Mouse (Mus musculus) common myeloid progenitor, adult 5-6 weeks (primary cell): ENCODE data around the gene Mob3b. TPM values are rescaled to one million over a fixed set of nuclear protein-coding genes. Genes with fewer than 3 reads are reported as not detected.

ENCODE experiments used
- ATAC-seq: replicated peaks from 2 replicates; pipeline ENCODE4 v1.8.0; 2016; ENCODE audit warnings: low read depth, mild to moderate bottlenecking, moderate TSS enrichment, inconsistent platforms; ENCODE audit not compliant: poor library complexity, severe bottlenecking
- total RNA-seq: library from RNA; stranded (forward); fragments of 200-1000, 187-1606 nt; gene quantifications from 2 replicates; pipeline ENCODE4 v1.2.3, GENCODE M21; 2017

The Mob3b gene
- 3.0 and 3.4 TPM in 2 replicates for total RNA-seq

DNA sequence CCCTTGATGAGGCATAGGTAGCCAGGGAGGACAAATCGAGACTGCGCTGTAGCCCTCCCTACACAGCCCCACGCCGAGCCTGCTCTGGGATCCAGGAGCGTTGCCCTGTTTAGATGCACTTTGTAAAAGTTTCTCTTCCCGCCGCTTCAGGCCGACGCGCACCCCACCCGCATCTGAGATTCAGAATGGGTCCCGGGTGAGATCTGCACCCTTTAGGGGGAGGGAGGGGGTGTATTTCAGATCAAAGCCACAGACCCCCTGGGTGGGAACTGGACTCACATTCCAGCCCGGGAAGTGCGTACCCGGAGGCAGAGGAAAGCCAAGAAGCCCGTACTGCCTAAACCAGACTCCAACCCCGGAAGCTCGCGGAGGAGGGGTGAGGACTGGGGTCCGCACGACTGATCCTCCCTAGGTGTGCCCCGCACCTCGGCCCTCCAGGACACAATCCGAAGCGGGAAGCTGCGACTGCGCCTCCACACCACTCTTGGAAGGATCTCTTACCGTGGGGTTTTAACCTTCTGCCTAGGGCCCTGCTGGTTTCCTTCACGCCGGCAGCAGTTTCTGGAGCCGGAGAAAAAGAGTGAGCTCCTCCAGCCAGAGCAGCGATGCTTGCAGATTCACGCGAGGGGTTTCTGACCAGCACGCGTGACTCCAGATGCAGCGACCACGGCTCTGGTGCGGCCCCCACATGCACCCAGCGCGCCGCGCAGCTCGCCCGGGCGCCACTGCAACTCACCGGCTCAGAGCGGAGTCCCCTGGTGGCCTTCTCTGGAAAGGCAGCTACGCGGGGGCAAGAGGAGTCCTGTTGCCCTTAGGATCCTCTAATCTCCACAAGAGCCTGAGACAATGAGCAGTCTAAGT, at the start of gene Mob3b:
TSS of gene Mob3b (minus strand) at position 734 of the 861 bp plus-strand sequence.
- peak; percentile 78 for ATAC-seq

DNA sequence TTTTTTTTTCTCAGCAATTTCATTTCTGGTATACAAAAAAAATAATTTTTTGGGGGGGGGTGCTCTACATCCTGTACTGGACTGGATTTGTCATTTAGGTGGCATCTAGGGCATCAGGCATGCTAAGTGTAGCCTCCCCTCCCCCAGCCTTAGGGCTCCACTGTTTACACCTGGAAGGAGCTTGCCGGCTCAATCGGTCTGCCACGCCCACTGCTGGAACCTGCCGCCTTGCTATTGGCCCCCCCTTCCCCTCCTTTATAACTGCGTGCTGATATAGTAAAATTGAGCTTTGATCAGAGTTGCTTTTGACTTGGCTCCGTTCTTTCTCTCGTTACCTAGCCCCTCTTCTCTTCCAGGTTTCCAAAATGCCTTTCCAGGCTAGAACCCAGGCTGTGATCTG, 47.4 kb upstream of the Mob3b start:
- no peak for ATAC-seq

DNA sequence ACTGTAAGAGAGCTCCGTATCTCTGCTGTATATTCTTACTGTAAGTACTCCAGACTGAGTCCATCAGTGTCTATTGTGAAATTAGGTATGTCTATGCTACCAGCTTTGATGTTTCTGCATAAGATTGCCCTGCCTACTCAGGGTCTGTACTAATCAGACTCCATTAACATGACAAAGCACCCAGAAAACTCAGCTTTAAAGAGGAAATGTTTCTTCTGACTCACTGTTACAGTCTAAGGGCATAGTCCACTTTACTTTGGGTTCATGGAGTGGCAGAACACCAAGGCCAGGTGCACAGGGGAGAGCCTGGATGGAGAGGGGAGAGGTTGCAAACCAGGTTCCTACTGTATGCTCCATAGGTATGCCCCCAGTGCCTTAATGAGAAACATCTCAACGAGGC, 46.4 kb upstream of the Mob3b start:
- ATAC-seq: no peak

GRCm38 (mm10) chr4:35201700-35202099, 44.4 kb upstream of the Mob3b start:
- ATAC-seq: peak; percentile 52; the same call in 1 of the 2 replicates

DNA sequence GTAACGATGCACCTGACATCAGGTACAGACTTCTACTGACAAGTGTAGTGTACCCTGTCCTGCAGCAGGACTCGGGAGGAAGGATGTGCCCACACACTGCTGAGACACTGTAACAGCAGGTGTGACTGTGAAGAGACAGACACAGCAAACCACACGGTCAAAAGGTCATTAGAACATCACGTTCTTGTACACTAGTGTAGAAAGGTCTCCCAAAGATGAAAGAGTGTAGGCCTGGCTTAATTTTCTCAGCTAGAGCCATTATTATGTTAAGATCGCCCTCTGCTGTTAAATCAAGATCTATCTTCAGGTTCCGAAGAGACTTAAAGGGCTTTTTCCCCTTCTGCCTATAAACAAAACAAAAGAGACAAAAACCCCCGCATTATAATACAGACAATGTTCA, 35.4 kb upstream of the Mob3b start:
- no peak for ATAC-seq

DNA sequence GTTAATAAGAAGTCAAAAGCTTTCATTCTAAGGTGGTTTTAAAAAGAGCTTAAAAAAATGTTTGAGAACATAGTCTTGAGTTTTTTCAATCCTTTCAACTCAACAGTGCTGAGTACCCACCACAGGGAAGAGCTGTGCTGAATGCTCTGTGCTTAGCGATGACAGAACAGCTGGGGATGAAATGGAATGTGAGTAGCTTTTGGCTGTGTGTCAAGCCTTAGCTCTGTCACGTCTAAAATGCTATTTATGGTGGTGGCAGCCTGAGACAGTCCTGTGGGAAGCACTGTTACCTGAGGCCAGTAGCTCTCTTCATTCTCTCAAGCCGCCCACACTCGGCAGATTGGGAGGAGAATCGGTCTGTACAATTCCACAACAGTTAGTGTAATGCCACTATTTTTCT, 32.5 kb upstream of the Mob3b start:
- ATAC-seq: no peak

DNA sequence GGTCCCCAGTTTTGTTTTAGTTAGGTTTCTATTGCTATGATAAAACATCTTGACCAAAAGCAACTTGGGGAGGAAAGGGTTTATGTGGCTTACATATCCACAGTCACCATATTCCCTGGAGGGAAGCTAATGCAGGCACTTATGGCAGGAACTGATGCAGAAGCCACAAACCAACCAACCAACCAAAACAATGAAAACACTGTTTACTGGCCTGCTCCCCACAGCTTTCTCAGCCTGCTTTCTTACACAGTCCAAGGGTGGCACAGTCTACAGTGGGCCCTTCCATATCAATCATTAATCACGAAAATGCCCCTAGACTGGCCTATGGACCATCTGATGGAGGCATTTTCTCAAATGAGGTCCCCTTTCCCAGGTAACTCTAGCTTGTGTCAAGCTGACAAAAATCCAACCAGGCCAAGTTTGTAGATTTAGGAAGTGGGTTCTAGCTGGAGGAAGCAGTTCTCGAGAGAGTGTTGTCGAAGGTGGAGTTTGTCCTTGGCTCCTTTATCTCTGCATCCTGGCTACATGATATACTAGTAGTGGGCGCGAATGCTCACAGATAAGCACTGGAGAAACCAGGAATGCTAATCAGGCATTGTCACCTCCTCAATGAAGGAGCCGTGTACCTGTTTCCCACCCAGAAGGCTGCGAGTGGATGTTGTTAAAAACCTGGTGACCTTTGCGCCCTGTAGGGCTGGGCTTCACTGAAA, 30.5 kb upstream of the Mob3b start:
- ATAC-seq: 0 out of 2 replicates have a peak, but pooled peaks have one; percentile 5

DNA sequence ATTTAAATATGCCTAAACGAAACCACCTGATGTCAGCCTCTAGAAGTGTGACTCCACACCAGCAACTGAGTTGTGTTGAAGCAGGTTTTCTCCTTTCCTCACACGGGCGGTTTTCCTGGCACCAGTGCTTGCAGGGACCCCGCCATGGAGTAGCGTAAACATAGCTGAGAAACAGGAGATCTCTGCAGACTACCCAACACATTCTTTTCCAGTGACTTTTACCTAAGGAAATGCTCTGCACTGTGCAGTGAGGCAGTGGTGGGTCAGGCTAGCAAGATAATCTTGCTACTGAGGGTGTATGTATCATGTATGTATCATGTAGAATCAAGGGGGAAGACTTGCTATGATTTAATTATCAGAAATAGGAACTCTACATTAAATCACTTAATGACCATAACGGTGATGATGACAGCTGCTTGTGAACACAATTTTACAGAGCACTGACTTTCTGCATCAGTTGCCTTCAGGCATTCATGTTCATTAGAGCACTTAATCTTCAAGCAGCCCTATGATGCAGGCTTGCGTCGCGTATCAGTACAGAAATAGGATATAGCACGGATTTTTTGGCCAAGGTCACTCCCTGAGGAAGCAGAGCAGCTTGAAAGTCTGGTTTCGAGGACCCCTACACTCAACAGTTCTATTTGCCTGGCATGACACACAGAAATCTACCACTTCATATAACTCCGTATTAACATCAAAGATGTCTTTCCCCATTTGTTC, 20.8 kb upstream of the Mob3b start:
- no peak for ATAC-seq

DNA sequence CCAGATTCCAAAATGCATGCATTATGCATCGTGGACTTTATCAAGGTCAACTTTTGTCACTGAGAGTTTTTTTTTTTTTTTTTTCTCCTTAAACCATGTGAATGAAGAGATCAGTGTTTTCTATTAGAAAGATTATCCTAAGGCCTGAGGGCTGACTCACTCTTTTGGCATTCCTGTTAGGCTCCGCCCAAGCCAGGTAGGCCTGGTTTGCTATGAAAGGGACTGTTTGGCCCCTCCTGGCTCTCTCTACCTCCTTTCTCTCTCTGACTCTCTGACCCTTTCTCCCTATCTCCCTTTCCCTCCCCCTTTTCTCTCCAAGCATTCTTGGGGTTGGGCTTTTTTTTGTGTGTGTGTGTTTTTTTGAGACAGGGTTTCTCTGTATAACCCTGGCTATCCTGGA, 18.3 kb upstream of the Mob3b start:
- no peak for ATAC-seq

DNA sequence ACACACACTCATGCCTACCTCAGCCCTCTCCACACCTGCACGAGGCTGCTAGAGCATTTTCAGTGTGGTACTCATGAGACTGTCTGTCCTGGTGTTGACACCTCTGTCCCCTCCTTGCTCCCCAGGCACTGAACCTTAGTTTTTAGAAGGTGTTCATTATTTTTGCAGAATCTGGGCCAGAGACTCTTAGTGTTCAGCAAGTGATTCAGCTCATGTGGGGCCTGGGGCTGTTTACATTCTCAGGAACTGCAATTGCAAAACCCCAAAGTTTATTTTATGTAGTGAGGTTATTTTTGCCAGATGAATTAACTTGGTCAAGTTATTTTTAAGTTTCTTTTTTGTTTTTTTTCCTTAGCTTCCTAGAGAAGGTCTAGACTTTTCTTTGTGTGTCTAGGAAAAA, 16.3 kb upstream of the Mob3b start:
- no peak for ATAC-seq

DNA sequence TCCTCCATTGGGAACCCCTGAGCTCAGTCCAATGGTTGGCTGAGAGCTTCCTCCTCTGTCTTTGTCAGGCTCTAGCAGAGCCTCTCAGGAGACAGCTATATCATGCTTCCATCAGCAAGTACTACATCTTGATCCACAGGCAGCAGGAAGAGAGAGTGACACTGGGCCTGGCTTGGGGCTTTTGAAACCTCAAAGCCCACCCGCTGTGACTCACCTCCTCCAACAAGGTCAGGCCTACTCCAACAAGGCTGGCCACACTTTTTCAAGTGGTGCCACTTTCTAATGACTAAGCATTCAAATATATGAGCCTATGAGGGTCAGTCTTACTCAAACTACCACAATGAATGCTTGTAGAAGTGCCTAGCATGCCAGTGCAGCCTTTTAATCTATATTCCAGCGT, 15.2 kb upstream of the Mob3b start:
- ATAC-seq: no peak

DNA sequence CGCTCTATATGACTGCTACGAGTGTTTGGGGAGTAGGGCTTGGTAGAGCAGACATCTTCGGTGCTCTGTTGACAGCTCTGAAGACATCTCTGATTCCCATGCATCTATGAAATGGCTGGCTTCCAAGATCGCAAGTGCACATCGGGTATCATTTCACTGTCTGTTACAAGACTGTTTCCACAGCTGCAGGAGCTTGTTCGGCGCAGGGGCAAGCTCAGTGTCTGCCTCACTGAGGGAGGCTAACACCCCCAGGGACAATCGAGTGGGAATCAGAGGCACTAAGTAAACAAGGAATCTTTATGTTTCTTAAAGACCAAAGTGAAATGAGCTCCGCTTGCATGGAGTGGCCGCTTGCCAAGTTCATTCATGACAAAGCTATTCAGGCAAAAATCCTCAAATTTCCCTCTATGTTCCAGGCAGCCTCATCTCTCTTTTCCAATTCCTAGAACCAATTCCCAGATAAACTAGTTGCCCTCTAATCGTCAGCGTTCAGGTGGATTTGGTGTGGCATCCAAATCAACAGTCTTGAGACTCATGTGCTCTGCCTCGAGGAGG, 12.4 kb upstream of the Mob3b start:
- ATAC-seq: no peak

DNA sequence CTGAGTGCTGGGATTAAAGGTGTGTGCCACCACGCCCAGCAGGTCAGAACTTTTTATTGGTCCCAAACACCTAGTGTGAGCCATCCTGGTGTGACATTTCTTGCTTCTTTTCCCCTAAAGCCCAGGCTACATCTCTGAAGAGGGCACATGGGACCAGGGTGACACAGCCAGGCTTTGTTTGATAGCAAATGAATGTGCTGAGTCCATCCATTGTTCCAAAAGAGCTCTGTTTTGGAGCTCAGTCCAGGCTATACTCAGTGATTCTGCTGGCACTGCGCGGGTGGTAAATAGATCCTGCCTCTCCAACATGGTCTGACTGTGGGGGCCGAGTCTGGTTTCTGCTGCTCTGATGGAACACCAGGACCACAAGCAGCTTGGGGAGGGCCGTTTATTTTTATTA, 10.6 kb upstream of the Mob3b start:
- no peak for ATAC-seq

GRCm38 (mm10) chr4:35165947-35166346, 8.7 kb upstream of the Mob3b start:
- peak; percentile 57; the same call in 1 of the 2 replicates for ATAC-seq

GRCm38 (mm10) chr4:35165275-35165674, 8.0 kb upstream of the Mob3b start:
- ATAC-seq: 0 out of 2 replicates have a peak, but pooled peaks have one; percentile 9

- ATAC-seq: peak; percentile 52
Observed at GRCm38 (mm10) chr4:35157815-35158214, 531 bp upstream of the Mob3b start.

GRCm38 (mm10) chr4:35156149-35156611, 1.1 kb downstream of the Mob3b start:
- peak; percentile 49 for ATAC-seq

- ATAC-seq: peak; percentile 16
Observed at GRCm38 (mm10) chr4:35155132-35155922, 2.0 kb downstream of the Mob3b start.

GRCm38 (mm10) chr4:35154051-35154450, 3.2 kb downstream of the Mob3b start:
- no peak for ATAC-seq
